Mouse (Mus musculus) layer of hippocampus, adult 9-10 months (tissue): Measurements from ENCODE around the gene Mthfd1.

Experiments
- DNase-seq: peaks from one replicate; pipeline ENCODE4 v3.0.0; 2022; ENCODE audit warnings: low spot score

The Mthfd1 gene

GRCm38 (mm10) chr12:76349680-76350220 is 94.7 kb downstream of the Mthfd1 start:
- DNase-seq, result no peak

- DNase-seq, result no peak
Observed at GRCm38 (mm10) chr12:76360868-76361267, 105.8 kb downstream of the Mthfd1 start.

- no peak for DNase-seq
Observed at GRCm38 (mm10) chr12:76361405-76362302, 106.6 kb downstream of the Mthfd1 start.

GRCm38 (mm10) chr12:76362303-76362676 is 107.2 kb downstream of the Mthfd1 start:
- DNase-seq, result no peak

- no peak for DNase-seq
Observed at GRCm38 (mm10) chr12:76366276-76366675, 111.2 kb downstream of the Mthfd1 start.

GRCm38 (mm10) chr12:76367096-76367995 is 112.2 kb downstream of the Mthfd1 start:
- no peak for DNase-seq

- no peak for DNase-seq
Observed at GRCm38 (mm10) chr12:76368201-76368789, 113.2 kb downstream of the Mthfd1 start.

- DNase-seq, result no peak
Observed at GRCm38 (mm10) chr12:76368790-76369205, 113.7 kb downstream of the Mthfd1 start.
